Mouse (Mus musculus) embryonic facial prominence, embryonic 10.5 days (tissue): ENCODE data around the gene Brd3. TPM values are rescaled to one million over a fixed set of nuclear protein-coding genes. Genes with fewer than 3 reads are reported as not detected.
"Not testable (repeated sequence)": the region's sequence is repeated elsewhere in the genome, so short reads cannot be mapped to it uniquely, and the experiment has no call there.

Experiments
- DNase-seq: peaks from one replicate; pipeline ENCODE4 v3.0.0-alpha.2; 2017; ENCODE audit warnings: low spot score
- H3K27ac ChIP-seq: fragments of 300-500 bp; sonication (generic); replicated peaks from 2 replicates; pipeline ENCODE4 v1.5.1; 2016; ENCODE audit warnings: mild to moderate bottlenecking
- H3K27me3 ChIP-seq: fragments of 300-500 bp; sonication (generic); replicated peaks from 2 replicates; pipeline ENCODE4 v1.6.1; 2016; ENCODE audit warnings: low read depth, mild to moderate bottlenecking; ENCODE audit not compliant: poor library complexity, severe bottlenecking
- H3K36me3 ChIP-seq: fragments of 300-500 bp; sonication (generic); replicated peaks from 2 replicates; pipeline ENCODE4 v1.6.1; 2016; ENCODE audit warnings: mild to moderate bottlenecking, moderate library complexity
- H3K4me1 ChIP-seq: fragments of 300-500 bp; sonication (generic); 2 replicates; pipeline ENCODE4 v1.6.1; 2016
- H3K4me3 ChIP-seq: fragments of 300-500 bp; sonication (generic); 2 replicates; pipeline ENCODE4 v1.5.1; 2016; ENCODE audit warnings: mild to moderate bottlenecking, moderate library complexity
- H3K9me3 ChIP-seq: fragments of 300-500 bp; sonication (generic); 2 replicates; pipeline ENCODE4 v1.6.1; 2016; ENCODE audit warnings: mild to moderate bottlenecking
- WGBS: fragments of 180-500 bp; shearing (Covaris S2); methylation state at CpG from one replicate; pipeline ENCODE4 v1.1.7; 2016; 5-methylcytosine and 5-hydroxymethylcytosine counted together
- polyA plus RNA-seq: library from polyadenylated mRNA; unstranded; fragments of >200 nt; fragmentation: Nextera tagmentation; extraction: Ambion mirVana; gene quantifications from 2 replicates; pipeline ENCODE4 v1.2.1, GENCODE M21; 2016

Gene Brd3
- 189 and 195 TPM in 2 replicates for polyA plus RNA-seq

- H3K4me1 ChIP-seq = peaks cover 26% of the 10 kb centered on the region
- WGBS = 72% methylated on average over 4 of the region's 4 CpGs
Measured at GRCm38 (mm10) chr2:27507562-27507961, at the start of gene Brd3. Brd3 (minus strand) TSS chr2:27507662.

GRCm38 (mm10) chr2:27556921-27557320 lies 49.5 kb upstream of the Brd3 start:
- no peak overlapping the region for H3K4me3 ChIP-seq
- H3K27ac ChIP-seq = peak overlapping the region; percentile 3; the same call in 1 of the 2 replicates
- no peak for DNase-seq
- H3K4me1 ChIP-seq = peaks cover 27% of the 10 kb centered on the region
- no peaks in the 10 kb centered on the region for H3K36me3 ChIP-seq
- no peaks in the 10 kb centered on the region for H3K27me3 ChIP-seq
- H3K9me3 ChIP-seq = no peaks in the 10 kb centered on the region
- 84% methylated on average over 6 of the region's 6 CpGs for WGBS

More at GRCm38 (mm10) chr2:27507562-27507961, at the start of gene Brd3:
- no peak for DNase-seq
- Histone ChIP-seq H3K4me3 (no peak within 1 kb of the TSS), H3K27me3 (no peaks in the 10 kb centered on the region), H3K36me3 (no peaks in the 10 kb centered on the region), H3K27ac (no peak within 1 kb of the TSS), H3K9me3 (0 out of 2 replicates have a peak, but pooled peaks cover 4% of the 10 kb centered on the region)

GRCm38 (mm10) chr2:27554308-27554707 lies 46.8 kb upstream of the Brd3 start:
- DNase-seq = no peak
- H3K9me3 ChIP-seq = no peaks in the 10 kb centered on the region
- H3K4me3 ChIP-seq = no peak overlapping the region
- WGBS = 78% methylated on average over 9 of the region's 9 CpGs
- no peaks in the 10 kb centered on the region for H3K27me3 ChIP-seq
- no peaks in the 10 kb centered on the region for H3K36me3 ChIP-seq
- peaks cover 23% of the 10 kb centered on the region for H3K4me1 ChIP-seq
- H3K27ac ChIP-seq = peak overlapping the region; percentile 8

- Histone ChIP-seq H3K27me3 (no peaks in the 10 kb centered on the region), H3K9me3 (no peaks in the 10 kb centered on the region), H3K4me1 (peaks cover 21% of the 10 kb centered on the region), H3K36me3 (no peaks in the 10 kb centered on the region), H3K4me3 (no peak overlapping the region), H3K27ac (no peak overlapping the region; the same call in 1 of the 2 replicates)
- DNase-seq = peak; percentile 77
- WGBS = 22% methylated on average over 7 of the region's 7 CpGs
Measured at GRCm38 (mm10) chr2:27552620-27553287, 45.3 kb upstream of the Brd3 start.

GRCm38 (mm10) chr2:27548664-27549369 lies 41.4 kb upstream of the Brd3 start:
- H3K27ac ChIP-seq = no peak overlapping the region
- no peaks in the 10 kb centered on the region for H3K27me3 ChIP-seq
- WGBS = 71% methylated on average over 1 of the region's 1 CpGs
- H3K4me1 ChIP-seq = peaks cover 8% of the 10 kb centered on the region
- H3K4me3 ChIP-seq = no peak overlapping the region
- H3K9me3 ChIP-seq = peaks cover 11% of the 10 kb centered on the region; the same call in 1 of the 2 replicates
- DNase-seq = no peak
- peaks cover 3% of the 10 kb centered on the region; the same call in 1 of the 2 replicates for H3K36me3 ChIP-seq

GRCm38 (mm10) chr2:27547986-27548385 lies 40.5 kb upstream of the Brd3 start:
- Histone ChIP-seq H3K9me3 (peaks cover 11% of the 10 kb centered on the region; the same call in 1 of the 2 replicates), H3K4me1 (peaks cover 3% of the 10 kb centered on the region), H3K4me3 (no peak overlapping the region), H3K36me3 (peaks cover 9% of the 10 kb centered on the region; the same call in 1 of the 2 replicates), H3K27me3 (no peaks in the 10 kb centered on the region), H3K27ac (no peak overlapping the region)
- WGBS = 93% methylated on average over 2 of the region's 2 CpGs
- DNase-seq = no peak

- Histone ChIP-seq H3K27ac (no peak overlapping the region), H3K9me3 (peaks cover 11% of the 10 kb centered on the region; the same call in 1 of the 2 replicates), H3K36me3 (peaks cover 9% of the 10 kb centered on the region; the same call in 1 of the 2 replicates), H3K4me3 (no peak overlapping the region), H3K27me3 (no peaks in the 10 kb centered on the region), H3K4me1 (no peaks in the 10 kb centered on the region)
- 47% methylated on average over 1 of the region's 1 CpGs for WGBS
- DNase-seq = no peak
Measured at GRCm38 (mm10) chr2:27547326-27547725, 39.9 kb upstream of the Brd3 start.

GRCm38 (mm10) chr2:27546041-27546440 lies 38.6 kb upstream of the Brd3 start:
- WGBS = 95% methylated on average over 8 of the region's 8 CpGs
- not testable (repeated sequence) for H3K27ac ChIP-seq, H3K4me3 ChIP-seq, H3K36me3 ChIP-seq, H3K27me3 ChIP-seq, DNase-seq, H3K4me1 ChIP-seq
- H3K9me3 ChIP-seq = peaks cover 11% of the 10 kb centered on the region; the same call in 1 of the 2 replicates

GRCm38 (mm10) chr2:27545517-27545916 lies 38.1 kb upstream of the Brd3 start:
- peaks cover 11% of the 10 kb centered on the region for H3K4me1 ChIP-seq
- not testable (repeated sequence) for H3K27me3 ChIP-seq, H3K36me3 ChIP-seq, DNase-seq, H3K4me3 ChIP-seq, H3K27ac ChIP-seq
- H3K9me3 ChIP-seq = peaks cover 11% of the 10 kb centered on the region; the same call in 1 of the 2 replicates
- WGBS = 79% methylated on average over 3 of the region's 3 CpGs

GRCm38 (mm10) chr2:27544613-27545012 lies 37.2 kb upstream of the Brd3 start:
- no peak for DNase-seq
- Histone ChIP-seq H3K9me3 (peaks cover 11% of the 10 kb centered on the region; the same call in 1 of the 2 replicates), H3K27me3 (no peaks in the 10 kb centered on the region), H3K4me3 (no peak overlapping the region), H3K36me3 (peaks cover 9% of the 10 kb centered on the region; the same call in 1 of the 2 replicates), H3K27ac (no peak overlapping the region), H3K4me1 (peaks cover 13% of the 10 kb centered on the region)
- 90% methylated on average over 6 of the region's 6 CpGs for WGBS

GRCm38 (mm10) chr2:27541225-27541624 lies 33.8 kb upstream of the Brd3 start:
- peak overlapping the region; percentile 55 for H3K4me3 ChIP-seq
- no peak for DNase-seq
- H3K4me1 ChIP-seq = peaks cover 16% of the 10 kb centered on the region
- 0 out of 2 replicates have a peak overlapping the region, but pooled peaks have one; percentile 26 for H3K27ac ChIP-seq
- H3K27me3 ChIP-seq = no peaks in the 10 kb centered on the region
- peaks cover 23% of the 10 kb centered on the region for H3K36me3 ChIP-seq
- H3K9me3 ChIP-seq = no peaks in the 10 kb centered on the region
- WGBS = 93% methylated on average over 3 of the region's 3 CpGs

GRCm38 (mm10) chr2:27540515-27540836 lies 33.0 kb upstream of the Brd3 start:
- no peak for DNase-seq
- 36% methylated on average over 10 of the region's 10 CpGs for WGBS
- peaks cover 30% of the 10 kb centered on the region for H3K36me3 ChIP-seq
- H3K9me3 ChIP-seq = no peaks in the 10 kb centered on the region
- peak overlapping the region; percentile 91 for H3K27ac ChIP-seq
- peak overlapping the region; percentile 55 for H3K4me3 ChIP-seq
- H3K4me1 ChIP-seq = peaks cover 16% of the 10 kb centered on the region
- H3K27me3 ChIP-seq = no peaks in the 10 kb centered on the region
